Mouse (Mus musculus): ENCODE measurements at regions not wholly inside any gene's neighbourhood (a gene's known extent, or its start where the extent isn't known, plus 50 kb on each side); places are given as distances from the start of the nearest gene placed in this dataset.

- intact Hi-C loops (cut with DNase I): no loop called here
- no peak for DNase-seq (ENCODE audit: low spot score in 2 of 2)
Measured at GRCm38 (mm10) chr6:138956461-138957072, 298.2 kb upstream of the Igbp1b start.

- intact Hi-C loops (cut with DNase I): no loop called here
- peak in 1 of 2 experiments; percentile 17 for DNase-seq (ENCODE audit: low spot score in 2 of 2)
Measured at GRCm38 (mm10) chr6:138950888-138951287, 292.5 kb upstream of the Igbp1b start.

GRCm38 (mm10) chr6:138946632-138947031 is 288.3 kb upstream of the Igbp1b start:
- intact Hi-C loops (cut with DNase I): no loop called here
- no peak for DNase-seq (ENCODE audit: low spot score in 2 of 2)

- DNase-seq (ENCODE audit: low spot score in 2 of 2): peak in 1 of 2 experiments; percentile 70
- intact Hi-C loops (cut with DNase I): loop anchor here (2.0 kb wide), 1 partner anchor 143 kb away; no protein-coding TSS in a partner anchor
Measured at GRCm38 (mm10) chr6:138945432-138945831, 287.1 kb upstream of the Igbp1b start.

- intact Hi-C loops (cut with DNase I): no loop called here
- peak in 1 of 2 experiments; percentile 6 for DNase-seq (ENCODE audit: low spot score in 2 of 2)
Measured at GRCm38 (mm10) chr6:138920161-138920560, 261.8 kb upstream of the Igbp1b start.

GRCm38 (mm10) chr6:138919531-138919930 is 261.2 kb upstream of the Igbp1b start:
- intact Hi-C loops (cut with DNase I): no loop called here
- DNase-seq (ENCODE audit: low spot score in 2 of 2): no peak

- DNase-seq (ENCODE audit: low spot score in 2 of 2): no peak
- intact Hi-C loops (cut with DNase I): no loop called here
Measured at GRCm38 (mm10) chr6:138914981-138915380, 256.6 kb upstream of the Igbp1b start.

GRCm38 (mm10) chr6:138873610-138874009 is 215.3 kb upstream of the Igbp1b start:
- peak; percentile 4 to 25 for DNase-seq (ENCODE audit: low spot score in 2 of 2)
- intact Hi-C loops (cut with DNase I): no loop called here

- DNase-seq (ENCODE audit: low spot score in 2 of 2): no peak
- intact Hi-C loops (cut with DNase I): no loop called here
Measured at GRCm38 (mm10) chr6:138872495-138873415, 214.4 kb upstream of the Igbp1b start.

GRCm38 (mm10) chr6:138838043-138838442 is 179.7 kb upstream of the Igbp1b start:
- DNase-seq (ENCODE audit: low spot score in 2 of 2): no peak
- intact Hi-C loops (cut with DNase I): no loop called here

GRCm38 (mm10) chr6:138834876-138835275 is 176.5 kb upstream of the Igbp1b start:
- peak in 1 of 2 experiments; percentile 3 for DNase-seq (ENCODE audit: low spot score in 2 of 2)
- intact Hi-C loops (cut with DNase I): no loop called here

GRCm38 (mm10) chr6:138801835-138802234 is 143.5 kb upstream of the Igbp1b start:
- DNase-seq (ENCODE audit: low spot score in 2 of 2): peak in 1 of 2 experiments; percentile 30
- intact Hi-C loops (cut with DNase I): loop anchor here (2.0 to 10.0 kb wide), 3 partner anchors 143 to 453 kb away; no protein-coding TSS in a partner anchor

- DNase-seq (ENCODE audit: low spot score in 2 of 2): peak; percentile 8 to 83
- intact Hi-C loops (cut with DNase I): loop anchor here (5.0 to 10.0 kb wide), 2 partner anchors 396 to 454 kb away; no protein-coding TSS in a partner anchor
Measured at GRCm38 (mm10) chr6:138800836-138801740, 142.7 kb upstream of the Igbp1b start.

- DNase-seq (ENCODE audit: low spot score in 2 of 2): no peak
- intact Hi-C loops (cut with DNase I): no loop called here
Measured at GRCm38 (mm10) chr6:138794706-138795105, 136.4 kb upstream of the Igbp1b start.

- intact Hi-C loops (cut with DNase I): no loop called here
- DNase-seq (ENCODE audit: low spot score in 2 of 2): no peak
Measured at GRCm38 (mm10) chr6:138792802-138793201, 134.5 kb upstream of the Igbp1b start.

- intact Hi-C loops (cut with DNase I): no loop called here
- DNase-seq (ENCODE audit: low spot score in 2 of 2): no peak
Measured at GRCm38 (mm10) chr6:138782907-138783306, 124.6 kb upstream of the Igbp1b start.

- DNase-seq (ENCODE audit: low spot score in 2 of 2): no peak
- intact Hi-C loops (cut with DNase I): no loop called here
Measured at GRCm38 (mm10) chr6:138782470-138782869, 124.1 kb upstream of the Igbp1b start.

GRCm38 (mm10) chr6:138761991-138762390 is 103.6 kb upstream of the Igbp1b start:
- intact Hi-C loops (cut with DNase I): no loop called here
- DNase-seq (ENCODE audit: low spot score in 2 of 2): no peak

GRCm38 (mm10) chr6:138754955-138755303 is 96.6 kb upstream of the Igbp1b start:
- intact Hi-C loops (cut with DNase I): no loop called here
- no peak for DNase-seq (ENCODE audit: low spot score in 2 of 2)
